Mouse (Mus musculus): ENCODE measurements around the gene Klra7. TPM values are rescaled to one million over a fixed set of nuclear protein-coding genes. Genes with fewer than 3 reads are reported as not detected.
"Not testable (repeated sequence)": the region's sequence is repeated elsewhere in the genome, so short reads cannot be mapped to it uniquely, and the experiment has no call there.

Gene Klra7
- not detected for polyA plus RNA-seq (2021)

- ATAC-seq (no peak), DNase-seq (ENCODE audit: low read depth, low spot score) (no peak)
- in situ Hi-C loops (cut with MboI; ENCODE audit: low pct_unique_long_range_greater_than_20kb), result loop anchor here (10.0 kb wide), 1 partner anchor 152 kb away; the partner anchor contains the start of gene Klra1
- ChIA-PET POLR2A (no interaction called here), CTCF (no interaction called here)
- H3K27me3 ChIP-seq, result no peaks in the 10 kb centered on the region
- no peak for TF ChIP-seq CTCF (IDR thresholded peaks at IDR 0.05)
Observed at GRCm38 (mm10) chr6:130233222-130233621, at the start of gene Klra7. Gene Klra7, minus strand, starts transcription at chr6:130233322.

- H3K27me3 ChIP-seq; DNase-seq (ENCODE audit: low read depth, low spot score); POLR2A ChIA-PET; ATAC-seq; CTCF ChIA-PET: not testable (repeated sequence)
- in situ Hi-C loops (cut with MboI; ENCODE audit: low pct_unique_long_range_greater_than_20kb), result loop anchor here (10.0 kb wide), 1 partner anchor 87 kb away; the partner anchor contains the start of gene Klra9
Observed at GRCm38 (mm10) chr6:130281828-130282227, 48.7 kb upstream of the Klra7 start, which contains the start of gene Klra10. Gene Klra10, minus strand, starts transcription at chr6:130281928.

DNA sequence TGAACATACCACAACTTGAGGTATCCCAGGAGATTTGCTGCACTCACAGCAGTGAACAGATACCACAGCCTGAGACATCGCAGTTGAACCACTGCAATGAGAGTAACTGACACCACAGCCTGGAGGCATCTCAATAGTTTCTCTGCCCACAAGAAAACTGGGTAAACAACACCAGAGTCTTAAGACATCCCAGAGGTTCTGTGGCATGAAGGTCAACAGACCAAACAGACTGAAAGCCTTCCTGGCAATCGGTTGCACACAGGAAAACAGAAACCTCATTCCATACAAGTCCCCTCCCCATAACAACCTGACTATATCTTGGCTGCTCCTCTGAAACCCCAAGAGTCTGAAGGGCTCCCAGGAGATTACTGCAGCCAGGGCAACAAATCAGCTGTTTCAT is 22.2 kb upstream of the Klra7 start:
- DNase-seq (ENCODE audit: low read depth, low spot score) (no peak), ATAC-seq (no peak)
- no peaks in the 10 kb centered on the region for H3K27me3 ChIP-seq
- POLR2A ChIA-PET, result no interaction called here
- in situ Hi-C loops (cut with MboI; ENCODE audit: low pct_unique_long_range_greater_than_20kb), result loop anchor here (10.0 kb wide), 1 partner anchor 211 kb away; no protein-coding TSS in a partner anchor
- CTCF ChIA-PET, result no interaction called here
- TF ChIP-seq CTCF (IDR thresholded peaks at IDR 0.05), result no peak

- no peaks in the 10 kb centered on the region for H3K27me3 ChIP-seq
- no peak for TF ChIP-seq CTCF (IDR thresholded peaks at IDR 0.05)
- in situ Hi-C loops (cut with MboI; ENCODE audit: low pct_unique_long_range_greater_than_20kb), result loop anchor here (10.0 kb wide), 1 partner anchor 147 kb away; the partner anchor contains the start of gene Klra1
- ATAC-seq (no peak), DNase-seq (ENCODE audit: low read depth, low spot score) (no peak)
- POLR2A ChIA-PET, result no interaction called here
- CTCF ChIA-PET, result no interaction called here
Observed at GRCm38 (mm10) chr6:130237536-130237935, 4.4 kb upstream of the Klra7 start.

DNA sequence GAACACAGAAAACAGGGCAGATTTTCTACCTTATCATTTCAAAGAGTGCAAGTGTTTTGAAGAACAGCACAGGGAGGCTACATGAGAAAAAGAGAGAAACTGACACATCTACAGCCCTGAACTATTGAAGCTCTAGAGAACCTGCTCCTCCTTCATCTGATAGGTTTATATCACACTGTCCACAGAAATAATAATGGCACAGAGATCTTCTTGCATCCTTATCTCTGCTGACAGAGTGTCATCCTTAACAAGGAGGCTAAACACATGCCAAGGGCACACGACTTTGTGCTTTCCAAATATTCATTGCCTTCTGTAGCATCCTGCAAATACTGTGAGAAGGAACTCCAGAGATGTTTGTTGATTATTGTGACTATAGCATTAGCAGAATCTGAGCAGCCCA is 3.5 kb upstream of the Klra7 start:
- ATAC-seq (no peak), DNase-seq (ENCODE audit: low read depth, low spot score) (no peak)
- no peak for TF ChIP-seq CTCF (IDR thresholded peaks at IDR 0.05)
- in situ Hi-C loops (cut with MboI; ENCODE audit: low pct_unique_long_range_greater_than_20kb), result loop anchor here (10.0 kb wide), 1 partner anchor 148 kb away; the partner anchor contains the start of gene Klra1
- ChIA-PET POLR2A (no interaction called here), CTCF (no interaction called here)
- no peaks in the 10 kb centered on the region for H3K27me3 ChIP-seq

DNA sequence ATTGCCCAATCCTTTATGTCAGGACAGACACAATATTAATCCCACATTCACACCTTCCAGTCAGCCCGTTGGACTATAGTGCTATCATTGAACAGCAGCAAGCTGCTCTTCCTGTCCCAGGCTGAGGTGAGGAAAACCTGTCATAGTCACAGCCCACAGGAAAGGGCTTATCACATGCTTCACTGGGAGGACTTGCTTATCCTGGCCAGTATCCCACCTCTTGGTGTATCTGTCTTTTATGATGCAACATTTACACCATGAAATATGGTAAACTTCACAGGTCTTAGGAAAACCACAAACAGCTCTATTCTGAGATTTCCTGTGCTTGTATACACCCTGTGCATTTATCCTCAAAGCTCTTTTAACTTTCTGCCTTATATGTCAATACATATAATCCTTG is 35.7 kb downstream of the Klra7 start:
- CTCF ChIA-PET; DNase-seq (ENCODE audit: low read depth, low spot score); ATAC-seq; H3K27me3 ChIP-seq; POLR2A ChIA-PET: not testable (repeated sequence)
- in situ Hi-C loops (cut with MboI; ENCODE audit: low pct_unique_long_range_greater_than_20kb), result loop anchor here (10.0 kb wide), 1 partner anchor 87 kb away; the partner anchor contains the start of gene Klra10

DNA sequence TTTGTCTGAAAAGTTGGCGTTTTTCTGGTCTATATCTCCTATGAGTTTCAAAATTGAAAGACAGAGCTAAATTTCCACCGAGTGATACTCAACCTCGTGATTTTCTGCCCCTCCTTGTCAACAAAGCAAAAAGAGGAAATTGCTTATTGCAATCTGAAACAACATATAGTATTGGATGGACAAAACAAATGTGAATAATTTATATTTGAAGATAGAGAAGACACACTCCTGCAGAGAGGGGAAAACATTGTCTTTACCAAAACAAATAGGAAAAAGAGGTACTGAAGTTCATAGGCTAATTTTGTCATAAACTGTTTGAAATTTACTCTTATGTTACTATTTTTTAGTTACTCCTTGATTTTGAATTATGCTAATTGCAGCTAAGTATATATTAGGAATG is 40.1 kb downstream of the Klra7 start, which contains the start of gene Klra9:
Gene Klra9, minus strand, starts transcription at position 101 of the 400 bp plus-strand sequence.
- POLR2A ChIA-PET, CTCF ChIA-PET: not testable (repeated sequence)
- in situ Hi-C loops (cut with MboI; ENCODE audit: low pct_unique_long_range_greater_than_20kb), result loop anchor here (10.0 kb wide), 1 partner anchor 92 kb away; the partner anchor contains the start of gene Klra10

More for the DNA sequence above, 40.1 kb downstream of the Klra7 start, which contains the start of gene Klra9:
- not testable (repeated sequence) for H3K27me3 ChIP-seq; ATAC-seq; DNase-seq (ENCODE audit: low read depth, low spot score)

Other genes with a start within 250 kb of the Klra7 start
- gene Klra6, start 206.4 kb downstream of the Klra7 start, polyA plus RNA-seq (2021), result not detected
- not detected for gene Klra4, start 166.1 kb downstream of the Klra7 start, polyA plus RNA-seq (2021)
- not detected for gene Klra8, start 103.4 kb downstream of the Klra7 start, polyA plus RNA-seq (2021)
- not detected for gene Klra9, start 40.2 kb downstream of the Klra7 start, polyA plus RNA-seq (2021)
- not detected for gene Klra10, start 48.6 kb upstream of the Klra7 start, polyA plus RNA-seq (2021)
- gene Klra3, start 104.3 kb upstream of the Klra7 start, polyA plus RNA-seq (2021), result not detected
- not detected for gene Klra1, start 153.6 kb upstream of the Klra7 start, polyA plus RNA-seq (2021)

Measured in Patski (cell line).